Mouse (Mus musculus) heart, embryonic 15.5 days (tissue): Measurements from ENCODE around the gene Hivep3. TPM values are rescaled to one million over a fixed set of nuclear protein-coding genes. Genes with fewer than 3 reads are reported as not detected.

ENCODE experiments used
- ATAC-seq: fragments of 200-750 bp; cut with Nextera tagmentation; replicated peaks from 2 replicates; pipeline ENCODE4 v1.8.0; 2017; ENCODE audit warnings: low read depth, moderate TSS enrichment; ENCODE audit not compliant: insufficient number of reproducible peaks, insufficient read depth, low FRiP score
- H3K27ac ChIP-seq: fragments of 300-500 bp; sonication (generic); 2 replicates; pipeline ENCODE4 v1.5.1; 2015; ENCODE audit warnings: mild to moderate bottlenecking, inconsistent platforms
- H3K27me3 ChIP-seq: fragments of 300-500 bp; sonication (generic); 2 replicates; pipeline ENCODE4 v1.6.1; 2015; ENCODE audit warnings: inconsistent platforms
- H3K36me3 ChIP-seq: fragments of 300-500 bp; sonication (generic); 2 replicates; pipeline ENCODE4 v1.6.1; 2015; ENCODE audit warnings: mild to moderate bottlenecking, inconsistent platforms
- H3K4me1 ChIP-seq: fragments of 300-500 bp; sonication (generic); replicated peaks from 2 replicates; pipeline ENCODE4 v1.6.1; 2015; ENCODE audit warnings: inconsistent platforms
- H3K4me2 ChIP-seq: fragments of 300-500 bp; sonication (generic); 2 replicates; pipeline ENCODE4 v1.6.1; 2015; ENCODE audit warnings: inconsistent platforms, mild to moderate bottlenecking, moderate library complexity
- H3K4me3 ChIP-seq: fragments of 300-500 bp; sonication (generic); 2 replicates; pipeline ENCODE4 v1.5.1; 2015; ENCODE audit warnings: mild to moderate bottlenecking, inconsistent platforms
- H3K9ac ChIP-seq: fragments of 300-500 bp; sonication (generic); 2 replicates; pipeline ENCODE4 v1.6.1; 2015; ENCODE audit warnings: mild to moderate bottlenecking, inconsistent platforms
- H3K9me3 ChIP-seq: fragments of 300-500 bp; sonication (generic); replicated peaks from 2 replicates; pipeline ENCODE4 v1.6.1; 2016; ENCODE audit warnings: inconsistent platforms
- WGBS: fragments of 180-500 bp; shearing (Covaris S2); methylation state at CpG from one replicate; pipeline ENCODE4 v1.1.7; 2015; ENCODE audit warnings: mixed read lengths; 5-methylcytosine and 5-hydroxymethylcytosine counted together
- polyA plus RNA-seq: library from polyadenylated mRNA; unstranded; fragments of >200 nt; fragmentation: Nextera tagmentation; extraction: Ambion mirVana; gene quantifications from 2 replicates; pipeline ENCODE4 v1.2.1, GENCODE M21; 2015

The Hivep3 gene
- polyA plus RNA-seq, 1 experiment from 2014 or later, result 6.7 TPM

DNA sequence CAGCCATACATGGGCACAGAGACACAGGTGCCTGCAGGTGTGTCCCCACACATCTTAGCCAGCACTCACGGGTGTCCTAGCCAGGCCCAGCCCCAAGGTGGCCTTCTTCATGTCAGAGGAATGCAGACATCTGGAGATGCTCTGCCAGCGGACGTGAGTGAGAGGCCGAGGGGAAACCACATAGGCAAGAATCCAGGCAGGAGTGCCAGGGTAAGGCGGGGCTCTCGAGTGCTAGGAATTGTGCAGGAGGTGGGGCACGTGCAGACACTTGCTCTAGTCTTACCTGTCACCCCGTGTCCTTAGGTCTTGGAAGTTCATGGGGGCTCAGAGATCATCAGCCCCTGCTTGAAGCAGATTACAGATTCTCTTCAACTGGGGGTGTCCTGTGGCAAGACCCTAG, 412.3 kb downstream of the Hivep3 start:
- Histone ChIP-seq H3K27ac (no peak overlapping the region), H3K9me3 (no peaks in the 10 kb centered on the region), H3K27me3 (peaks cover 6% of the 10 kb centered on the region; the same call in 1 of the 2 replicates), H3K4me3 (no peak overlapping the region), H3K36me3 (no peaks in the 10 kb centered on the region), H3K4me1 (peaks cover 46% of the 10 kb centered on the region), H3K4me2 (no peak overlapping the region), H3K9ac (no peak overlapping the region)
- WGBS, result 38% methylated on average over 8 of the region's 8 CpGs
- no peak for ATAC-seq

DNA sequence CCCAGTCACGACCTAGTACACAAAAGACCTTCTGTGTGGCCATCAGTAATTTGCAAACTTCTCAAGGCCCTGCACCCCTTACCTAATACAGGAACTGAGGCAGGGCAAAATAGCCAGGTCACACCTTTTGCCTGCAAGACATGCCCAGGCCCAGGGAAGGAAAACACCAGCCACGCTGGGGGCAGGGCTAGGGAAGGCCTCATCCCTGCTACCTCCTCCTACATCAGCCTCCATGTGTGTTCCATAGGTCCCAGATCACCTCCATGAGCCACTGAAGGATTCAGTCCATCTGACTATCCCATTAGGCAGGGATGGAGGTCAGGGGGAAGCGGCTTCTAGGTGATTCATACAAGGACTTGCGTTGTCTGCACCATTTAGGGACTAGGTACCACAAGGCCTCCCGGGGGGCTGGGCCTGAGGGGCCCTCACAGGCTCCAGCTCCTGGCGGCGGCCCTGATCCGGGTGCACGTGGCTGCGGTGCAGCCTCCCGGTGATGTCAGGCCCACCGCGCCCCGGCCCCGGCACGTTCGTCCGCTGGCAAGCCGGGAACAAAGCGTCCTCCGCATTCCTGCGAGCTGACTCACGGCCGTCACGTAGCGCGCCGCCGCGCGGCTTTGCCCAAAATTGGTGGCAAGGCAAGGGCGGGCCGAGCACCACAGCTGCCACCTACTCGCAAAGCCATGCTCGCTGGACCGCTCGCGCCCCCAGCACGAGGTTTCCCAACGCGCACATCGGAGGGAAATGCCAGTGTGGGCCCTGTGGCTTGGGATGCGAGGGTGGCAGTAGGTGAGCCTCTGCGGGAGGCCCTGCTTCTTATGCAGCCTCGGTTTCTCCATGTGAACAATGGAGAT, 414.9 kb downstream of the Hivep3 start:
- peak overlapping the region; percentile 52 for H3K4me2 ChIP-seq
- no peak overlapping the region; the same call in 1 of the 2 replicates for H3K4me3 ChIP-seq
- ATAC-seq, result peak; percentile 86
- WGBS, result 5% methylated on average over 45 of the region's 45 CpGs
- H3K9me3 ChIP-seq, result no peaks in the 10 kb centered on the region
- H3K9ac ChIP-seq, result no peak overlapping the region
- peak overlapping the region; percentile 67 for H3K27ac ChIP-seq
- H3K36me3 ChIP-seq, result no peaks in the 10 kb centered on the region
- H3K4me1 ChIP-seq, result peaks cover 37% of the 10 kb centered on the region
- H3K27me3 ChIP-seq, result peaks cover 6% of the 10 kb centered on the region; the same call in 1 of the 2 replicates

DNA sequence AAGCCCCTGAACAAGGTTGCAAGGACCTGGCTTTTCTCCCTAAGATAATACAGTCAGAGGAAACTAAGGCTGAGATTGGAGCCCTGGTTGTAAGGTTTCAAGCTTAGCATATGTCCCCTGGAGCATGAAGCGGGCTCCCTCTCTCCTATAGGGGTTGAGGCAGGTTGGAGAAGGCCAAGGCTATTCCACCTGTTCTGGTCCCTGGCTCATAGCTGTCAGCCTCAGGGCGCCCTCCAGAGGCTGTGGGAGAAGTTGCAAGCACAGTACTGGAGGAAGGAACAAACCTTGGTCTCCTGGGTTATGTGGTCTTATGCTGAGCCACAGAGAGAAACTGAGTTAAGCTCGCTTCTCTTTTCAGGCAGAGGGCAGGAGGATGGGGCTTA, 415.5 kb downstream of the Hivep3 start:
- H3K36me3 ChIP-seq, result no peaks in the 10 kb centered on the region
- peaks cover 35% of the 10 kb centered on the region for H3K4me1 ChIP-seq
- H3K27ac ChIP-seq, result peak overlapping the region; percentile 67
- WGBS, result 47% methylated on average over 3 of the region's 3 CpGs
- no peak for ATAC-seq
- H3K9ac ChIP-seq, result no peak overlapping the region
- H3K4me2 ChIP-seq, result peak overlapping the region; percentile 52
- H3K4me3 ChIP-seq, result no peak overlapping the region; the same call in 1 of the 2 replicates
- peaks cover 6% of the 10 kb centered on the region; the same call in 1 of the 2 replicates for H3K27me3 ChIP-seq
- H3K9me3 ChIP-seq, result no peaks in the 10 kb centered on the region

DNA sequence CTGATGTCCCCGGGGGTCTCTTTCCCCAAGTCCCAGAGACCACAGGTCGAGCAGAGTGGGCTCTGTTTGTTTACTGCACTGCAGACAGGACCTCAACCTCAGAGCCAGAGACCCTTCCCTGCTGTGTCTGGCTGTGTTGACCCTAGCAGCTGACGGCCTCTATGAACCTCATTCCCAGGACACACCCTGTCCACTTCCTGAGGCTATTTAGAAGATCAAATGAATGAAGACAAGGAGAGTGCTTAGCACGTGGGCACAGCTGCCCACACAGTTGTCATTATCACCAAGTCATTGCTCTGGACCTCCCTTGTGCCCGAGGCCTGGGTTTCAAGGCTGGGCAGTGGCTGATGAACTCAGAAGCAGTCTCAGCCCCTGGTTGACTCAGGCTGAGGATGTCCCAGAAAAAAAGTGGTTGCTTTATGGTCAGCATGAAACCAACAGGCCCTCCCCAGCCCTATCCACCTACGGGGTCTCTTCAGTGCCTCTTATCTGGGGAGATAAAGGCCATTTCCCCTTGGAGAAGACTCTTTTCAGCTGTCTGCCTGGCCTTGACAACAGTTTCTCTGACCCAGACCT, 416.8 kb downstream of the Hivep3 start:
- peaks cover 24% of the 10 kb centered on the region for H3K4me1 ChIP-seq
- H3K9me3 ChIP-seq, result no peaks in the 10 kb centered on the region
- no peak overlapping the region for H3K27ac ChIP-seq
- H3K4me3 ChIP-seq, result no peak overlapping the region
- H3K9ac ChIP-seq, result no peak overlapping the region
- peaks cover 6% of the 10 kb centered on the region; the same call in 1 of the 2 replicates for H3K27me3 ChIP-seq
- H3K36me3 ChIP-seq, result no peaks in the 10 kb centered on the region
- ATAC-seq, result no peak
- 53% methylated on average over 6 of the region's 6 CpGs for WGBS
- H3K4me2 ChIP-seq, result no peak overlapping the region

DNA sequence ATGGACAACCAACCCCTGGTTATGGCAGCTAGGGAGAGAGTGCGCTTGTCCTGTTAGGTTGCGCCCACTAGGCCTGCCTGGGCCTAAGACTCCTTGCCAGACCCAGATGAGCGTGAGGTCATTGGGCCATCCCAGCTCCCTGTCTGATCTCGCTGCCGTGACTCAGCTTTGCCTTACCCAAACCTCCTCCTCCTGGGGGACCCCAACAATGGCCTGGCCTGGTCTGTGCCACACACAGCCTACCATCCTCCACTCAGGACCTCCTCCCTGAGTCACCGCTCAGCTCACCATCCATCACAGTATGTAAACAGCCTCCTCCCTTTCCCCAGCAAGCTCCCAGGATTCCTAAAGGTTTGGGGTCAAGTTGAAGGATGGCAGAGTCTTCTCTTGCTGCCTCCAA, 418.3 kb downstream of the Hivep3 start:
- no peak overlapping the region for H3K4me2 ChIP-seq

GRCm38 (mm10) chr4:120152648-120153047, 419.1 kb downstream of the Hivep3 start:
- no peak overlapping the region for H3K27ac ChIP-seq
- no peaks in the 10 kb centered on the region for H3K9me3 ChIP-seq
- H3K27me3 ChIP-seq, result peaks cover 6% of the 10 kb centered on the region; the same call in 1 of the 2 replicates
- H3K36me3 ChIP-seq, result no peaks in the 10 kb centered on the region
- no peak overlapping the region for H3K9ac ChIP-seq
- H3K4me2 ChIP-seq, result no peak overlapping the region
- 49% methylated on average over 4 of the region's 4 CpGs for WGBS
- no peak overlapping the region for H3K4me3 ChIP-seq
- no peak for ATAC-seq
- H3K4me1 ChIP-seq, result peaks cover 13% of the 10 kb centered on the region

More for the DNA sequence above, 418.3 kb downstream of the Hivep3 start:
- Histone ChIP-seq H3K9ac (no peak overlapping the region), H3K27me3 (peaks cover 6% of the 10 kb centered on the region; the same call in 1 of the 2 replicates), H3K9me3 (no peaks in the 10 kb centered on the region), H3K27ac (no peak overlapping the region), H3K4me3 (no peak overlapping the region), H3K36me3 (no peaks in the 10 kb centered on the region), H3K4me1 (peaks cover 13% of the 10 kb centered on the region)
- ATAC-seq, result no peak
- WGBS, result 85% methylated on average over 6 of the region's 6 CpGs

- Histone ChIP-seq H3K4me2 (no peak overlapping the region), H3K9me3 (no peaks in the 10 kb centered on the region), H3K9ac (no peak overlapping the region), H3K27ac (no peak overlapping the region), H3K4me3 (no peak overlapping the region), H3K36me3 (no peaks in the 10 kb centered on the region), H3K27me3 (peaks cover 6% of the 10 kb centered on the region; the same call in 1 of the 2 replicates), H3K4me1 (peaks cover 11% of the 10 kb centered on the region)
- 71% methylated on average over 3 of the region's 3 CpGs for WGBS
- ATAC-seq, result no peak
Measured at GRCm38 (mm10) chr4:120153736-120154135, 420.2 kb downstream of the Hivep3 start.

DNA sequence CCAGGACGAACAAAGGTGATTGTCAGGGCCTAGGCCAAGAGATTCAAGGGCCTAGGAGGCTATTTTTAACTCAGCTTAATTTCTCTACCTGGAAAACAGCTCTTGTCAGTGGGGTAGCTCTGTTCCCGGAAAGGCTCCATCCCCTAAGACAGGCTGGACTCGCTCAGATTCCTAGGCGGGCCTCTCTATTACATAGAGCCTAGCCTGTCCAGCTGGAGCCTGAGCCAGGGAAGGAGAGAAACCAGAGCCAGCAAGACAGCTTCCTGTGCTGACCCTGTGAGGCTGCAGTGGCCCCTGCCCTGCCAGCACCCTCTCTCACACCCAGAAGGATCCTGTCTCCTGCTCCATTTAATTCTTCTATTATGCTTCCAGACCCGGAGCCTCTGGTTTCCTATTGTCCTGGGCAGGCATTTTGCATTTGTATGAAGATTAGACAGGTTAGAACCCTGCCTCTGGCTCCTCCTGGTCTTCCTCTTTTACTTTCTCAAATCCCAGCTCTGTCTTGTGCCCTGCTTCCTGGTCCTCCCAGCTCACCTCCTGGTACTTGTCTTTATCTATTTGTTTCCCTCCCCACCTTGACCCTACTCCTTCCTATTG, 425.2 kb downstream of the Hivep3 start:
- H3K27ac ChIP-seq, result no peak overlapping the region
- no peak overlapping the region for H3K4me2 ChIP-seq
- 28% methylated on average over 5 of the region's 5 CpGs for WGBS
- no peaks in the 10 kb centered on the region for H3K27me3 ChIP-seq
- no peaks in the 10 kb centered on the region for H3K36me3 ChIP-seq
- no peak overlapping the region for H3K9ac ChIP-seq
- ATAC-seq, result no peak
- no peak overlapping the region for H3K4me3 ChIP-seq
- H3K4me1 ChIP-seq, result peaks cover 41% of the 10 kb centered on the region
- H3K9me3 ChIP-seq, result no peaks in the 10 kb centered on the region

- 0 out of 2 replicates have a peak within 1 kb of the TSS, but pooled peaks have one; percentile 16 for H3K9ac ChIP-seq
- WGBS, result 36% methylated on average over 29 of the region's 29 CpGs
- H3K27ac ChIP-seq, result 0 out of 2 replicates have a peak within 1 kb of the TSS, but pooled peaks have one; percentile 37
Measured at GRCm38 (mm10) chr4:120161166-120161949, 427.8 kb downstream of the Hivep3 start, which contains the start of gene Edn2. Edn2 (plus strand) TSS chr4:120161206.

GRCm38 (mm10) chr4:120162586-120162985, 429.0 kb downstream of the Hivep3 start:
- Histone ChIP-seq H3K27me3 (peaks cover 6% of the 10 kb centered on the region; the same call in 1 of the 2 replicates), H3K4me2 (no peak overlapping the region), H3K4me1 (peaks cover 41% of the 10 kb centered on the region), H3K36me3 (no peaks in the 10 kb centered on the region), H3K9ac (no peak overlapping the region), H3K27ac (no peak overlapping the region), H3K4me3 (no peak overlapping the region), H3K9me3 (no peaks in the 10 kb centered on the region)
- WGBS, result 77% methylated on average over 8 of the region's 8 CpGs
- no peak for ATAC-seq

More at GRCm38 (mm10) chr4:120161166-120161949, 427.8 kb downstream of the Hivep3 start, which contains the start of gene Edn2:
- Histone ChIP-seq H3K4me3 (peak within 1 kb of the TSS; percentile 25; the same call in 1 of the 2 replicates), H3K36me3 (no peaks in the 10 kb centered on the region), H3K27me3 (peaks cover 6% of the 10 kb centered on the region; the same call in 1 of the 2 replicates), H3K9me3 (no peaks in the 10 kb centered on the region), H3K4me2 (peak within 1 kb of the TSS; percentile 55), H3K4me1 (peaks cover 41% of the 10 kb centered on the region)
- peak; percentile 85 for ATAC-seq
